Mouse (Mus musculus) CH12.LX (cell line): Measurements from ENCODE around the gene Gm9918. TPM values are rescaled to one million over a fixed set of nuclear protein-coding genes. Genes with fewer than 3 reads are reported as not detected.

Source experiments
- DNase-seq: peaks from one replicate; pipeline ENCODE4 v3.0.0-alpha.2; 2013; ENCODE audit errors: extremely low read depth
- H3K27ac ChIP-seq: 2 replicates; pipeline ENCODE4 v1.5.1; 2012; ENCODE audit warnings: low read depth, mild to moderate bottlenecking, control low read depth, moderate library complexity; ENCODE audit not compliant: insufficient read depth
- H3K27me3 ChIP-seq: replicated peaks from 2 replicates; pipeline ENCODE3; 2012; ENCODE audit warnings: inconsistent platforms
- H3K36me3 ChIP-seq, 2 experiments: replicated peaks in 1 of 2; 2 replicates each; pipeline versions ENCODE3 to v1.6.1; 2012; ENCODE audit warnings: inconsistent platforms in 1 of 2, low read length in 1 of 2, mild to moderate bottlenecking in 1 of 2, mixed read lengths in 1 of 2, moderate library complexity in 1 of 2; ENCODE audit not compliant: control insufficient read depth in 1 of 2, insufficient read depth in 1 of 2
- H3K4me1 ChIP-seq, 2 experiments: 2 replicates each; pipeline ENCODE4 v1.6.1; 2012; ENCODE audit warnings: inconsistent platforms in 1 of 2, moderate library complexity in 1 of 2; ENCODE audit not compliant: insufficient read depth in 2 of 2, control insufficient read depth in 1 of 2
- H3K4me2 ChIP-seq: 2 replicates; pipeline ENCODE4 v1.6.1; 2012; ENCODE audit warnings: low read depth, mild to moderate bottlenecking, control low read depth; ENCODE audit not compliant: poor library complexity, insufficient read depth, severe bottlenecking
- H3K4me3 ChIP-seq, 3 experiments: fragments of 150-350 bp in 1 of 3; sonication (generic) in 1 of 3; replicated peaks in 1 of 3; 2 replicates each; pipeline versions ENCODE3 to v1.5.1; 2011 to 2012; ENCODE audit warnings: low read depth in 2 of 3, low read length in 2 of 3, mild to moderate bottlenecking in 2 of 3, moderate library complexity in 2 of 3, control low read depth in 1 of 3, improper control_type of control experiment in 1 of 3, inconsistent platforms in 1 of 3, mixed read lengths in 1 of 3; ENCODE audit not compliant: poor library complexity in 1 of 3
- H3K79me2 ChIP-seq: replicated peaks from 2 replicates; pipeline ENCODE4 v1.6.1; 2012; ENCODE audit warnings: mild to moderate bottlenecking, moderate library complexity; ENCODE audit not compliant: control insufficient read depth, poor library complexity, insufficient read depth, severe bottlenecking; ENCODE audit errors: extremely low read depth
- H3K9ac ChIP-seq: 2 replicates; pipeline ENCODE4 v1.6.1; 2012; ENCODE audit warnings: low read depth, mild to moderate bottlenecking, control low read depth, moderate library complexity; ENCODE audit not compliant: insufficient read depth
- H3K9me3 ChIP-seq: replicated peaks from 2 replicates; pipeline ENCODE3; 2012; ENCODE audit warnings: low read length, inconsistent platforms, mixed read lengths
- BHLHE40 ChIP-seq: IDR thresholded peaks from 2 replicates; pipeline ENCODE4 v1.6.1; 2011; ENCODE audit warnings: mild to moderate bottlenecking, low read depth, low read length, improper control_type of control experiment
- CHD2 ChIP-seq: IDR thresholded peaks from 2 replicates; pipeline ENCODE4 v1.6.1; 2011; ENCODE audit warnings: low read length, improper control_type of control experiment
- E2F4 ChIP-seq: IDR thresholded peaks from 2 replicates; pipeline ENCODE4 v1.6.1; 2011; ENCODE audit warnings: low read depth, low read length, improper control_type of control experiment; ENCODE audit not compliant: insufficient replicate concordance
- ELF1 ChIP-seq: IDR thresholded peaks from 2 replicates; pipeline ENCODE4 v1.6.1; 2014; ENCODE audit warnings: low read depth, mild to moderate bottlenecking, inconsistent platforms, low read length, improper control_type of control experiment
- HCFC1 ChIP-seq: IDR thresholded peaks from 2 replicates; pipeline ENCODE4 v1.6.1; 2012; ENCODE audit warnings: low read depth, mild to moderate bottlenecking, inconsistent platforms, low read length, improper control_type of control experiment
- IRF4 ChIP-seq: IDR thresholded peaks from 2 replicates; pipeline ENCODE4 v1.6.1; 2014; ENCODE audit warnings: low read depth, mild to moderate bottlenecking, inconsistent platforms, low read length, improper control_type of control experiment
- JUN ChIP-seq: IDR thresholded peaks from 2 replicates; pipeline ENCODE4 v1.6.1; 2011; ENCODE audit warnings: low read depth, mild to moderate bottlenecking, low read length, improper control_type of control experiment, moderate library complexity; ENCODE audit not compliant: insufficient read depth
- JUND ChIP-seq: conservative IDR thresholded peaks from 2 replicates; pipeline ENCODE4 v1.6.1; 2011; ENCODE audit warnings: low read depth, low read length, improper control_type of control experiment
- KAT2A ChIP-seq: IDR thresholded peaks from 2 replicates; pipeline ENCODE4 v1.6.1; 2012; ENCODE audit warnings: low read length, improper control_type of control experiment, inconsistent platforms; ENCODE audit not compliant: insufficient replicate concordance
- MAZ ChIP-seq: IDR thresholded peaks from 2 replicates; pipeline ENCODE4 v1.6.1; 2012; ENCODE audit warnings: low read depth, mild to moderate bottlenecking, inconsistent platforms, low read length, improper control_type of control experiment, moderate library complexity
- MEF2A ChIP-seq: IDR thresholded peaks from 2 replicates; pipeline ENCODE4 v1.6.1; 2014; ENCODE audit warnings: low read depth, mild to moderate bottlenecking, inconsistent platforms, low read length, improper control_type of control experiment, borderline replicate concordance
- MXI1 ChIP-seq: IDR thresholded peaks from 2 replicates; pipeline ENCODE4 v1.6.1; 2011; ENCODE audit warnings: mild to moderate bottlenecking, low read depth, low read length, improper control_type of control experiment
- NELFE ChIP-seq: IDR thresholded peaks from 2 replicates; pipeline ENCODE4 v1.6.1; 2011; ENCODE audit warnings: low read depth, low read length, improper control_type of control experiment
- POLR2AphosphoS2 ChIP-seq: IDR thresholded peaks from 2 replicates; pipeline ENCODE4 v1.6.1; 2011; ENCODE audit warnings: low read depth, low read length, improper control_type of control experiment
- RCOR1 ChIP-seq: conservative IDR thresholded peaks from 2 replicates; pipeline ENCODE4 v1.6.1; 2012; ENCODE audit warnings: low read depth, mild to moderate bottlenecking, inconsistent platforms, low read length, improper control_type of control experiment
- SIN3A ChIP-seq: IDR thresholded peaks from 2 replicates; pipeline ENCODE4 v1.6.1; 2012; ENCODE audit warnings: low read length, improper control_type of control experiment, inconsistent platforms
- TBP ChIP-seq: conservative IDR thresholded peaks from 2 replicates; pipeline ENCODE4 v1.6.1; 2011; ENCODE audit warnings: low read depth, low read length, improper control_type of control experiment
- USF1 ChIP-seq: IDR thresholded peaks from 2 replicates; pipeline ENCODE4 v1.6.1; 2014; ENCODE audit warnings: low read depth, mild to moderate bottlenecking, inconsistent platforms, low read length, improper control_type of control experiment
- ZKSCAN1 ChIP-seq: IDR thresholded peaks from 2 replicates; pipeline ENCODE4 v1.6.1; 2012; ENCODE audit warnings: low read depth, inconsistent platforms, low read length, improper control_type of control experiment, borderline replicate concordance
- ZMIZ1 ChIP-seq: IDR thresholded peaks from 2 replicates; pipeline ENCODE4 v1.6.1; 2012; ENCODE audit warnings: low read depth, mild to moderate bottlenecking, inconsistent platforms, low read length, improper control_type of control experiment
- dilution Hi-C: fragments of 300-500 bp; cut with MboI; formaldehyde crosslinking; loops from 2 replicates; pipeline ENCODE4 v1.14.3; 2020; ENCODE audit warnings: low sequenced_read_pairs; ENCODE audit not compliant: extremely low pct_unique_long_range_greater_than_20kb, extremely low pct_ligation_motif_present
- in situ Hi-C: fragments of 300-500 bp; cut with MboI; formaldehyde crosslinking; loops from 3 replicates; pipeline ENCODE4 v1.14.3; 2019; ENCODE audit warnings: low sequenced_read_pairs, low pct_ligation_motif_present, low pct_unique_long_range_greater_than_20kb, mixed read lengths
- polyA plus RNA-seq: library from polyadenylated mRNA; unstranded; fragments of >175 nt; gene quantifications from 2 replicates; pipeline ENCODE4 v1.2.1, GENCODE M21; 2012; ENCODE audit warnings: low read depth; ENCODE audit not compliant: insufficient read length
- total RNA-seq, 2 experiments: library from RNA; depleted of rRNA; stranded (reverse); fragments of 300-350 nt in 1 of 2; fragments of >200 nt in 1 of 2; gene quantifications; 2 replicates each; pipeline ENCODE4 v1.2.3; 2012 to 2014

Gm9918 gene
- total and polyA plus RNA-seq, 3 experiments, result not detected

DNA sequence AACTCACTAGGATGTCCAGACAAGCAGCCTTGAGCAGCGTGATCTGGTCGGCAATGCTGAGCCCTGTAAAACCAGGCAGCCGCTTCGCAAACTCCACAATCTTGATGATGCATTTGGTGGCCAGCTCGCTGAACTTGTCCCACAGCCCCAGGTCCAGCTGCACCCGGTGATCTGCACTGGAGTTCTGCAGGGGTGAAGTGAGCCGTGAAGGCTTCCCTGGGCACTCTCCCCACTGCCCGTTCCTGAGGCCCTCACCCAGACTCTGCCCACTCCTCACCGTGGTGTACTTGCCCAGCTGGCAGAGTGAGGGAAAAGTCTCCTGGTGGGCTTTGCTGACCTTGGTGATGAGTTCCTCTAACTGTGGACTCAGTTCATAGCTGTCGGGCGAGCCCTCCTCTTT, 30.5 kb upstream of the Gm9918 start:
- peaks cover 19% of the 10 kb centered on the region for H3K27me3 ChIP-seq
- in situ Hi-C loops, result loop anchor here (5.0 kb wide), 2 partner anchors 47 to 77 kb away; no protein-coding TSS in a partner anchor
- H3K4me1 ChIP-seq, result peaks cover 10 to 32% of the 10 kb centered on the region in 2 experiments; a peak in 3 of 4 replicates
- TF ChIP-seq CHD2 (no peak), NELFE (no peak), MXI1 (no peak), BHLHE40 (no peak), HCFC1 (no peak), E2F4 (no peak), RCOR1 (no peak), ELF1 (no peak), MEF2A (no peak), SIN3A (no peak), USF1 (no peak), JUND (no peak), TBP (no peak), IRF4 (no peak), MAZ (no peak), ZKSCAN1 (no peak), JUN (no peak), POLR2AphosphoS2 (no peak)
- no peak for DNase-seq
- no peaks in the 10 kb centered on the region for H3K36me3 ChIP-seq
- dilution Hi-C loops, result no loop called here
- no peak overlapping the region for H3K4me3 ChIP-seq
- H3K9me3 ChIP-seq, result no peaks in the 10 kb centered on the region
- no peak overlapping the region for H3K27ac ChIP-seq
- H3K9ac ChIP-seq, result no peak overlapping the region
- no peaks in the 10 kb centered on the region for H3K79me2 ChIP-seq
- no peak overlapping the region for H3K4me2 ChIP-seq

DNA sequence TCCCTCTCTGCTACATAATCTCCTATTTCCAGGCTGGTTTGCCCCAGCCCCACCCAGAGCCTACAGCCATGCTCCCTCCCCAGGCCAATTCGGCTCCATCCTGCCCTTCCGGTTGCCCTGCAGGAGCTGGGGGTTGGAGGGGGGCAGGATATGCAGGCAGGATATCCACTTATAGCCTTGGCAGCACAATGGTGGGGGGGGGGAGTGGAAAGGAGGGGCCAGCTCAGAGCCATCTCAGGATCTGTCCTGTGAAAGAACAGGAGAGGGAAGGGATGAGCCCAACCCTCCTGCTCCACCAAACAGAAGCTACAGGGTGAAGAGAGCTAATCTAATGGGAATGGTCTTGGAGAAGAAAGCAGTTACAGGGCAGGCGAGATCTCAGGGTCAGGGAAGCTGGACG, 29.8 kb upstream of the Gm9918 start:
- no peak overlapping the region for H3K4me2 ChIP-seq
- no peak for DNase-seq
- no peak overlapping the region for H3K9ac ChIP-seq
- H3K36me3 ChIP-seq, result no peaks in the 10 kb centered on the region
- H3K27me3 ChIP-seq, result peaks cover 23% of the 10 kb centered on the region
- no peaks in the 10 kb centered on the region for H3K79me2 ChIP-seq
- dilution Hi-C loops, result no loop called here
- no peaks in the 10 kb centered on the region for H3K9me3 ChIP-seq
- H3K4me1 ChIP-seq, result peaks cover 10 to 24% of the 10 kb centered on the region in 2 experiments; a peak in 3 of 4 replicates
- TF ChIP-seq ZMIZ1, result no peak
- no peak for TF ChIP-seq MEF2A
- no peak for TF ChIP-seq HCFC1
- no peak for TF ChIP-seq SIN3A
- TF ChIP-seq ZKSCAN1, result no peak
- TF ChIP-seq KAT2A, result no peak
- no peak overlapping the region for H3K27ac ChIP-seq
- in situ Hi-C loops, result no loop called here
- H3K4me3 ChIP-seq, result no peak overlapping the region
